Mouse (Mus musculus) spleen, adult 2 months (tissue): Measurements from ENCODE around the gene Gm20388. TPM values are rescaled to one million over a fixed set of nuclear protein-coding genes. Genes with fewer than 3 reads are reported as not detected.

Experiments
- DNase-seq, 2 experiments: peaks; one replicate each; pipeline versions ENCODE4 v3.0.0 to v3.0.0-alpha.2; 2012 to 2021; ENCODE audit warnings: low spot score in 2 of 2, low read depth in 1 of 2
- H3K27ac ChIP-seq: fragments of 200-500 bp; 2 replicates; pipeline ENCODE4 v1.5.1; 2012; ENCODE audit warnings: low read length, inconsistent platforms; ENCODE audit not compliant: insufficient read depth
- H3K27me3 ChIP-seq: fragments of 200-500 bp; 2 replicates; pipeline ENCODE4 v1.6.1; 2012; ENCODE audit warnings: mild to moderate bottlenecking, moderate library complexity, low read length, inconsistent platforms; ENCODE audit not compliant: control insufficient read depth, insufficient read depth
- H3K36me3 ChIP-seq: fragments of 200-500 bp; 2 replicates; pipeline ENCODE4 v1.6.1; 2012; ENCODE audit warnings: mild to moderate bottlenecking, low read length, inconsistent platforms; ENCODE audit not compliant: control insufficient read depth, insufficient read depth
- H3K4me1 ChIP-seq: fragments of 200-500 bp; 2 replicates; pipeline ENCODE4 v1.6.1; 2011; ENCODE audit warnings: inconsistent platforms; ENCODE audit not compliant: control insufficient read depth, insufficient read depth, insufficient read length
- H3K4me3 ChIP-seq: fragments of 200-500 bp; 2 replicates; pipeline ENCODE4 v1.5.1; 2011; ENCODE audit warnings: mild to moderate bottlenecking, inconsistent platforms; ENCODE audit not compliant: insufficient read depth, insufficient read length; ENCODE audit errors: extremely low read depth
- CTCF ChIP-seq: fragments of 200-500 bp; IDR thresholded peaks from 2 replicates; pipeline ENCODE4 v1.5.1; 2011; ENCODE audit warnings: mild to moderate bottlenecking, inconsistent platforms; ENCODE audit not compliant: insufficient read depth, insufficient read length, insufficient replicate concordance; ENCODE audit errors: extremely low read depth
- POLR2A ChIP-seq: fragments of 200-500 bp; IDR thresholded peaks from 2 replicates; pipeline ENCODE4 v1.6.1; 2011; ENCODE audit warnings: low read depth, low read length, inconsistent platforms
- WGBS: fragments of 180-500 bp; shearing (Covaris S2); methylation state at CpG from one replicate; pipeline ENCODE4 v1.1.7; 2018; 5-methylcytosine and 5-hydroxymethylcytosine counted together
- polyA plus RNA-seq: library from polyadenylated mRNA; depleted of rRNA; stranded (reverse); fragments of >200 nt; gene quantifications from 2 replicates; pipeline ENCODE4 v1.2.3, GENCODE M21; 2012

Gm20388 gene
- polyA plus RNA-seq, 1 experiment: 26.1 TPM

GRCm38 (mm10) chr8:121081398-121081797 lies 1170.8 kb downstream of the Gm20388 start:
- peaks cover 25% of the 10 kb centered on the region for H3K27me3 ChIP-seq
- 19% methylated on average over 7 of the region's 7 CpGs for WGBS
- no peaks in the 10 kb centered on the region for H3K36me3 ChIP-seq
- H3K4me1 ChIP-seq: peaks cover 4% of the 10 kb centered on the region; the same call in 1 of the 2 replicates
- no peak for DNase-seq
- no peak for TF ChIP-seq POLR2A
- TF ChIP-seq CTCF: no peak
- H3K4me3 ChIP-seq: no peak overlapping the region
- H3K27ac ChIP-seq: no peak overlapping the region

DNA sequence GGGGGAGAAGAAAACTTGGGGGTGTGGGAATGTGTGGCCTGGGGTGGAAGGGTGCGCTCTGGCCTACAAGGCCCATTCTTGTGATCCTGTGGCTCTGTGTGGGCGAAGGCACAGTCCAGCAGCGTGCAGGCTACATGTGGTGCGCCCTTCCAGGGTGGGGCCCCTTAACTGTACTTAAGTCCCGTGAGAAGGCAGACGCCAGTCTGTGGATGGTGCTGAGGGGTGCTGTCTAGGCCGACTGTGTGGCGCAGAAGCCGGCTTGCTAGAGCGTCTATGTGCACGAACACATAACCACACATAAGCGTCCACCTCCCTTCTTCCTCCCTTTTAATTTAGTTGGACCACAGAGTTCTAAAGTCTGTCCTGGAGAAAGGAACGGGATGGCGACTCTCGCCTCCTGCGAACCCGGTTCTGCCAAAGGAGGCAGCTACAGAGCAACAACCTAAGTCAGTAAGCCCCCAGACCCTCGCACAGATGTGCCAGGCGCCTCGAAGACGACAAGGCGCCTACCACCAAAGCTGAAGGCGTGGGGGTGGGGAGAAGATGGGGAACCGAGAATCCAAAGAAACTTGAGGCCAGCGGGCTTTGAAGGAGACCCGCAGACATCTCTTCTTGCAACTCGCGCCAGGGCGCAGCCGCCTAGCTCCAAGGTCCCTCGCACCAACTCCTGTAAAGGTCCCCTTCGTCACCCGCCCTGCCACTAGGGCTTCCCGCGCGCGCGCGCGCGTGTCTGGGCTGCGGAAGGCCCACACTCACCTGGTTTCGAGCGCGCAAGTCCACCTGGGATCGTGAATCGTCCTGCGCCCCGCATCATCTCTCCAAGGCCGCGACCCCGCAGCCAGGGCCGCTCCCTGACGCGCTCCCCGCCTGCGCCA lies 1171.8 kb downstream of the Gm20388 start:
- Histone ChIP-seq H3K27me3 (peaks cover 30% of the 10 kb centered on the region), H3K27ac (no peak overlapping the region), H3K4me3 (no peak overlapping the region), H3K36me3 (no peaks in the 10 kb centered on the region), H3K4me1 (peaks cover 4% of the 10 kb centered on the region; the same call in 1 of the 2 replicates)
- DNase-seq: no peak
- 5% methylated on average over 54 of the region's 57 CpGs for WGBS
- TF ChIP-seq CTCF (no peak), POLR2A (no peak)

GRCm38 (mm10) chr8:121083093-121083935 lies 1172.7 kb downstream of the Gm20388 start:
- TF ChIP-seq POLR2A: no peak
- TF ChIP-seq CTCF: no peak
- peak overlapping the region; percentile 49; the same call in 1 of the 2 replicates for H3K4me3 ChIP-seq
- no peaks in the 10 kb centered on the region for H3K36me3 ChIP-seq
- WGBS: 1% methylated on average over 89 of the region's 89 CpGs
- H3K27ac ChIP-seq: no peak overlapping the region
- peaks cover 4% of the 10 kb centered on the region; the same call in 1 of the 2 replicates for H3K4me1 ChIP-seq
- peaks cover 30% of the 10 kb centered on the region for H3K27me3 ChIP-seq
- peak in 1 of 2 experiments; percentile 11 for DNase-seq

DNA sequence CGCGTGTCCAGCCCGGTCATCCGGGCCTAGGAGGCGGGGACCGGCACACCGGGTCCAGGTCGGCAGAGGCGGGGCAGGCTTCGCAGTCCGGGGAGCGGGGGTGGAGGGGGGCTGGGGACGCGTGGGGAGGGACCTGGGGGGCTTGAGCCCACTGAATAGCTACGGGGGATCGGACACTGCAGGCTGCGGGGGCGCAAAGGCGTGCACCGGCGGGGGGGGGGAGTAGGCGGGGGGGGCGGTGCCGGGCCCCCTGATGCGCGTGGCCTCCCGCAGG lies 1173.2 kb downstream of the Gm20388 start:
- WGBS: 3% methylated on average over 14 of the region's 27 CpGs
- no peak for DNase-seq
- no peak for TF ChIP-seq CTCF
- peaks cover 4% of the 10 kb centered on the region; the same call in 1 of the 2 replicates for H3K4me1 ChIP-seq
- no peaks in the 10 kb centered on the region for H3K36me3 ChIP-seq
- H3K27me3 ChIP-seq: peaks cover 35% of the 10 kb centered on the region
- no peak overlapping the region for H3K27ac ChIP-seq
- H3K4me3 ChIP-seq: peak overlapping the region; percentile 49; the same call in 1 of the 2 replicates

- Histone ChIP-seq H3K36me3 (no peaks in the 10 kb centered on the region), H3K27me3 (peaks cover 40% of the 10 kb centered on the region), H3K27ac (no peak within 1 kb of the TSS), H3K4me1 (peaks cover 4% of the 10 kb centered on the region; the same call in 1 of the 2 replicates), H3K4me3 (peak within 1 kb of the TSS; percentile 49; the same call in 1 of the 2 replicates)
- 2% methylated on average over 70 of the region's 83 CpGs for WGBS
- DNase-seq: no peak
- TF ChIP-seq CTCF: no peak
- no peak for TF ChIP-seq POLR2A
Measured at GRCm38 (mm10) chr8:121084210-121084951, 1173.7 kb downstream of the Gm20388 start, which contains the start of gene Foxf1. TSS of gene Foxf1 (plus strand) at chr8:121084386.

DNA sequence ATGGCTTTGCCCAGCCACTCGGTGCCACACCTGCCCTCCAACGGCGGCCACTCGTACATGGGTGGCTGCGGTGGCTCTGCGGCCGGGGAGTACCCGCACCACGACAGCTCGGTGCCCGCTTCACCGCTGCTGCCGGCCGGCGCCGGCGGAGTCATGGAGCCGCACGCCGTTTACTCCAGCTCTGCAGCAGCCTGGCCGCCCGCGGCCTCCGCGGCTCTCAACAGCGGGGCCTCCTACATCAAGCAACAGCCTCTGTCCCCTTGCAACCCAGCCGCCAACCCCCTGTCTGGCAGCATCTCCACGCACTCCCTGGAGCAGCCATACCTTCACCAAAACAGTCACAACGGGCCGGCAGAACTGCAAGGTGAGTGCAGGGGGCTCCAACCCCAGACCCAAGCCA lies 1174.4 kb downstream of the Gm20388 start:
- TF ChIP-seq CTCF: no peak
- TF ChIP-seq POLR2A: no peak
- H3K27me3 ChIP-seq: peaks cover 45% of the 10 kb centered on the region
- H3K36me3 ChIP-seq: no peaks in the 10 kb centered on the region
- no peak overlapping the region for H3K4me3 ChIP-seq
- H3K4me1 ChIP-seq: peaks cover 4% of the 10 kb centered on the region; the same call in 1 of the 2 replicates
- WGBS: 22% methylated on average over 30 of the region's 30 CpGs
- no peak overlapping the region for H3K27ac ChIP-seq
- DNase-seq: no peak
